Mouse (Mus musculus): Measurements from ENCODE around the gene Rnf212. TPM values are rescaled to one million over a fixed set of nuclear protein-coding genes. Genes with fewer than 3 reads are reported as not detected.
"Not testable (repeated sequence)": the region's sequence is repeated elsewhere in the genome, so short reads cannot be mapped to it uniquely, and the experiment has no call there.

Rnf212 gene
- not detected in 2 replicates for polyA plus RNA-seq (2012; rRNA removed)

- Histone ChIP-seq H3K27ac (ENCODE audit: insufficient read depth, low read length) (no peak within 1 kb of the TSS), H3K27me3 (ENCODE audit: control insufficient read depth, insufficient read depth, low read length) (no peaks in the 10 kb centered on the region), H3K4me3 (replicated peaks; ENCODE audit: insufficient read depth, low read depth, low read length) (no peak within 1 kb of the TSS), H3K4me1 (ENCODE audit: control insufficient read depth, insufficient read depth, low read length) (no peaks in the 10 kb centered on the region)
- DNase-seq = no peak
- WGBS = 79% methylated on average over 40 of the region's 40 CpGs
- TF ChIP-seq POLR2A (IDR thresholded peaks at IDR 0.05; ENCODE audit: borderline replicate concordance, insufficient read depth, low read length) = no peak
- TF ChIP-seq CTCF (IDR thresholded peaks at IDR 0.05; ENCODE audit: borderline replicate concordance, insufficient read depth, low read depth, low read length) = no peak
Measured at GRCm38 (mm10) chr5:108774630-108775306, at the start of gene Rnf212. Gene Rnf212, minus strand, starts transcription at chr5:108774982.

- H3K4me1 ChIP-seq (ENCODE audit: control insufficient read depth, insufficient read depth, low read length) = no peaks in the 10 kb centered on the region
- no peak overlapping the region for H3K27ac ChIP-seq (ENCODE audit: insufficient read depth, low read length)
- TF ChIP-seq CTCF (IDR thresholded peaks at IDR 0.05; ENCODE audit: borderline replicate concordance, insufficient read depth, low read depth, low read length) (no peak), POLR2A (IDR thresholded peaks at IDR 0.05; ENCODE audit: borderline replicate concordance, insufficient read depth, low read length) (no peak)
- H3K4me3 ChIP-seq (replicated peaks; ENCODE audit: insufficient read depth, low read depth, low read length) = no peak overlapping the region
- H3K27me3 ChIP-seq (ENCODE audit: control insufficient read depth, insufficient read depth, low read length) = no peaks in the 10 kb centered on the region
- WGBS = 37% methylated on average over 2 of the region's 2 CpGs
- no peak for DNase-seq
Measured at GRCm38 (mm10) chr5:108823276-108823675, 48.5 kb upstream of the Rnf212 start.

GRCm38 (mm10) chr5:108808750-108809149 lies 34.0 kb upstream of the Rnf212 start, which contains the start of gene Vmn2r8:
Gene Vmn2r8, minus strand, starts transcription at chr5:108808850.
- DNase-seq; H3K4me3 ChIP-seq (replicated peaks; ENCODE audit: insufficient read depth, low read depth, low read length); H3K27ac ChIP-seq (ENCODE audit: insufficient read depth, low read length); H3K4me1 ChIP-seq (ENCODE audit: control insufficient read depth, insufficient read depth, low read length); H3K27me3 ChIP-seq (ENCODE audit: control insufficient read depth, insufficient read depth, low read length): not testable (repeated sequence)
- WGBS = 75% methylated on average over 2 of the region's 2 CpGs

- DNase-seq = no peak
- TF ChIP-seq CTCF (IDR thresholded peaks at IDR 0.05; ENCODE audit: borderline replicate concordance, insufficient read depth, low read depth, low read length) = no peak
- no peak for TF ChIP-seq POLR2A (IDR thresholded peaks at IDR 0.05; ENCODE audit: borderline replicate concordance, insufficient read depth, low read length)
- Histone ChIP-seq H3K4me3 (replicated peaks; ENCODE audit: insufficient read depth, low read depth, low read length) (no peak overlapping the region), H3K4me1 (ENCODE audit: control insufficient read depth, insufficient read depth, low read length) (no peaks in the 10 kb centered on the region), H3K27me3 (ENCODE audit: control insufficient read depth, insufficient read depth, low read length) (no peaks in the 10 kb centered on the region), H3K27ac (ENCODE audit: insufficient read depth, low read length) (no peak overlapping the region)
- 43% methylated on average over 1 of the region's 1 CpGs for WGBS
Measured at GRCm38 (mm10) chr5:108803646-108804045, 28.9 kb upstream of the Rnf212 start.

- H3K27me3 ChIP-seq (ENCODE audit: control insufficient read depth, insufficient read depth, low read length); H3K27ac ChIP-seq (ENCODE audit: insufficient read depth, low read length); H3K4me1 ChIP-seq (ENCODE audit: control insufficient read depth, insufficient read depth, low read length); DNase-seq; H3K4me3 ChIP-seq (replicated peaks; ENCODE audit: insufficient read depth, low read depth, low read length): not testable (repeated sequence)
- WGBS = 69% methylated on average over 2 of the region's 2 CpGs
Measured at GRCm38 (mm10) chr5:108795263-108795662, 20.5 kb upstream of the Rnf212 start, which contains the start of gene Tmed11. Gene Tmed11, minus strand, starts transcription at chr5:108795363.

- not testable (repeated sequence) for H3K27ac ChIP-seq (ENCODE audit: insufficient read depth, low read length); DNase-seq
- WGBS = 42% methylated on average over 1 of the region's 1 CpGs
Measured at GRCm38 (mm10) chr5:108790385-108790784, 15.6 kb upstream of the Rnf212 start.

GRCm38 (mm10) chr5:108760002-108760401 lies 14.8 kb downstream of the Rnf212 start:
- 87% methylated on average over 2 of the region's 2 CpGs for WGBS
- H3K4me1 ChIP-seq (ENCODE audit: control insufficient read depth, insufficient read depth, low read length) = no peaks in the 10 kb centered on the region
- no peak for DNase-seq
- TF ChIP-seq POLR2A (IDR thresholded peaks at IDR 0.05; ENCODE audit: borderline replicate concordance, insufficient read depth, low read length) (no peak), CTCF (IDR thresholded peaks at IDR 0.05; ENCODE audit: borderline replicate concordance, insufficient read depth, low read depth, low read length) (no peak)
- no peaks in the 10 kb centered on the region for H3K27me3 ChIP-seq (ENCODE audit: control insufficient read depth, insufficient read depth, low read length)
- no peak overlapping the region for H3K27ac ChIP-seq (ENCODE audit: insufficient read depth, low read length)
- no peak overlapping the region for H3K4me3 ChIP-seq (replicated peaks; ENCODE audit: insufficient read depth, low read depth, low read length)

More at GRCm38 (mm10) chr5:108790385-108790784, 15.6 kb upstream of the Rnf212 start:
- H3K4me3 ChIP-seq (replicated peaks; ENCODE audit: insufficient read depth, low read depth, low read length); H3K27me3 ChIP-seq (ENCODE audit: control insufficient read depth, insufficient read depth, low read length); H3K4me1 ChIP-seq (ENCODE audit: control insufficient read depth, insufficient read depth, low read length): not testable (repeated sequence)

- Histone ChIP-seq H3K27me3 (ENCODE audit: control insufficient read depth, insufficient read depth, low read length) (no peaks in the 10 kb centered on the region), H3K4me1 (ENCODE audit: control insufficient read depth, insufficient read depth, low read length) (no peaks in the 10 kb centered on the region), H3K27ac (ENCODE audit: insufficient read depth, low read length) (no peak overlapping the region), H3K4me3 (replicated peaks; ENCODE audit: insufficient read depth, low read depth, low read length) (no peak overlapping the region)
- TF ChIP-seq CTCF (IDR thresholded peaks at IDR 0.05; ENCODE audit: borderline replicate concordance, insufficient read depth, low read depth, low read length) = 0 out of 2 replicates have a peak, but pooled peaks have one; percentile 11
- no peak for TF ChIP-seq POLR2A (IDR thresholded peaks at IDR 0.05; ENCODE audit: borderline replicate concordance, insufficient read depth, low read length)
- WGBS = 65% methylated on average over 3 of the region's 3 CpGs
- DNase-seq = peak; percentile 6 to 7
Measured at GRCm38 (mm10) chr5:108758396-108758795, 16.4 kb downstream of the Rnf212 start.

GRCm38 (mm10) chr5:108751258-108751657 lies 23.5 kb downstream of the Rnf212 start:
- WGBS = 86% methylated on average over 4 of the region's 4 CpGs
- not testable (repeated sequence) for DNase-seq; H3K27ac ChIP-seq (ENCODE audit: insufficient read depth, low read length); H3K4me1 ChIP-seq (ENCODE audit: control insufficient read depth, insufficient read depth, low read length); H3K27me3 ChIP-seq (ENCODE audit: control insufficient read depth, insufficient read depth, low read length); H3K4me3 ChIP-seq (replicated peaks; ENCODE audit: insufficient read depth, low read depth, low read length)
